Mouse (Mus musculus): Measurements from ENCODE around the gene Bloc1s3.

The Bloc1s3 gene

GRCm38 (mm10) chr7:19455186-19455585 is 53.0 kb downstream of the Bloc1s3 start:
- no peak for DNase-seq (ENCODE audit: low spot score in 2 of 2)

All from frontal cortex, postnatal 36 days (tissue).